8 mouse cellular contexts compared by ENCODE assay signal in genomic region chr2:30471795-30472720, GRCm38 (mm10). TPM values are rescaled to one million over a fixed set of nuclear protein-coding genes. Genes with fewer than 3 reads are reported as not detected.
DNase-seq lines count a peak whose midpoint lies in the region; ATAC-seq and TF ChIP-seq lines count a peak whose summit lies in the region.

No protein-coding gene starts in this region.

- H3K9ac ChIP-seq in limb, embryonic 15.5 days: peak overlapping the region; percentile 94
- H3K9ac ChIP-seq in midbrain, postnatal 0 days (replicated peaks; ENCODE audit: low read length, poor library complexity, severe bottlenecking): peak overlapping the region; percentile 82

- no peak for TF ChIP-seq CTCF in cerebellum, adult 2 months (IDR thresholded peaks at IDR 0.05; ENCODE audit: borderline replicate concordance, insufficient read depth, low read depth, low read length)
- TF ChIP-seq CTCF in midbrain, postnatal 0 days (IDR thresholded peaks at IDR 0.05): no peak

- WGBS in cerebellum, adult 2 months: under 1% methylated on average over 48 of the region's 51 CpGs
- WGBS in embryonic facial prominence, embryonic 10.5 days: under 1% methylated on average over 49 of the region's 51 CpGs
- WGBS in limb, embryonic 15.5 days: under 1% methylated on average over 42 of the region's 51 CpGs
- WGBS in midbrain, postnatal 0 days: under 1% methylated on average over 42 of the region's 51 CpGs

- no peak overlapping the region; the same call in 1 of the 2 replicates for H3K27ac ChIP-seq in cerebellum, adult 2 months (ENCODE audit: insufficient read depth, low read length)
- peak overlapping the region; percentile 99 for H3K27ac ChIP-seq in embryonic facial prominence, embryonic 10.5 days (replicated peaks)
- H3K27ac ChIP-seq in limb, embryonic 15.5 days: peak overlapping the region; percentile 97
- peak overlapping the region; percentile 87 for H3K27ac ChIP-seq in midbrain, postnatal 0 days (ENCODE audit: low read depth, low read length)

- no peak for TF ChIP-seq POLR2A in cerebellum, adult 2 months (IDR thresholded peaks at IDR 0.05; ENCODE audit: borderline replicate concordance, insufficient read depth, low read length)

- peak overlapping the region; percentile 23 for H3K4me3 ChIP-seq in cerebellum, adult 2 months (replicated peaks; ENCODE audit: insufficient read depth, low read depth, low read length)
- peak overlapping the region; percentile 95 for H3K4me3 ChIP-seq in embryonic facial prominence, embryonic 10.5 days
- H3K4me3 ChIP-seq in limb, embryonic 15.5 days: peak overlapping the region; percentile 83
- peak overlapping the region; percentile 87 for H3K4me3 ChIP-seq in midbrain, postnatal 0 days (ENCODE audit: low read depth, low read length)

- H3K9me3 ChIP-seq in embryonic facial prominence, embryonic 10.5 days: no peaks in the 10 kb centered on the region
- H3K9me3 ChIP-seq in limb, embryonic 15.5 days: no peaks in the 10 kb centered on the region
- H3K9me3 ChIP-seq in midbrain, postnatal 0 days (ENCODE audit: low read length): no peaks in the 10 kb centered on the region

- peak overlapping the region; percentile 96 for H3K4me2 ChIP-seq in limb, embryonic 15.5 days
- H3K4me2 ChIP-seq in midbrain, postnatal 0 days (ENCODE audit: low read depth, low read length, poor library complexity, severe bottlenecking): peak overlapping the region; percentile 98

- H3K36me3 ChIP-seq in embryonic facial prominence, embryonic 10.5 days (replicated peaks): no peaks in the 10 kb centered on the region
- H3K36me3 ChIP-seq in limb, embryonic 15.5 days: no peaks in the 10 kb centered on the region
- no peaks in the 10 kb centered on the region for H3K36me3 ChIP-seq in midbrain, postnatal 0 days (ENCODE audit: insufficient read depth, low read length)
- H3K36me3 ChIP-seq in splenic B cell, adult 2 months (ENCODE audit: control insufficient read depth, insufficient read depth, low read length, poor library complexity, severe bottlenecking): no peaks in the 10 kb centered on the region

- H3K27me3 ChIP-seq in cerebellum, adult 2 months (ENCODE audit: control insufficient read depth, insufficient read depth, low read length): no peaks in the 10 kb centered on the region; the same call in 1 of the 2 replicates
- H3K27me3 ChIP-seq in embryonic facial prominence, embryonic 10.5 days (replicated peaks; ENCODE audit: low read depth, poor library complexity, severe bottlenecking): peaks cover 35% of the 10 kb centered on the region
- H3K27me3 ChIP-seq in limb, embryonic 15.5 days: no peaks in the 10 kb centered on the region
- H3K27me3 ChIP-seq in midbrain, postnatal 0 days (ENCODE audit: insufficient read depth, low read length): no peaks in the 10 kb centered on the region
- H3K27me3 ChIP-seq in splenic B cell, adult 2 months (ENCODE audit: control insufficient read depth, insufficient read depth, low read length, poor library complexity, severe bottlenecking): no peaks in the 10 kb centered on the region

- DNase-seq in cerebellum, adult 2 months: peak; percentile 50 to 55
- DNase-seq in embryonic facial prominence, embryonic 10.5 days (ENCODE audit: low spot score): peak; percentile 95
- peak; percentile 92 for DNase-seq in heart, adult 8-10 months (ENCODE audit: low spot score)
- peak; percentile 94 to 95 for DNase-seq in kidney, adult 8-10 months
- peak; percentile 77 for DNase-seq in midbrain, postnatal 0 days (ENCODE audit: low spot score)
- peak; percentile 87 for DNase-seq in splenic B cell, adult 2 months (ENCODE audit: low read depth, low spot score)

- peaks cover 5% of the 10 kb centered on the region; the same call in 1 of the 2 replicates for H3K4me1 ChIP-seq in cerebellum, adult 2 months (ENCODE audit: control insufficient read depth, insufficient read depth, low read length)
- H3K4me1 ChIP-seq in embryonic facial prominence, embryonic 10.5 days: peaks cover 73% of the 10 kb centered on the region
- H3K4me1 ChIP-seq in limb, embryonic 15.5 days: peaks cover 39% of the 10 kb centered on the region
- H3K4me1 ChIP-seq in midbrain, postnatal 0 days (ENCODE audit: insufficient read depth, low read length): peaks cover 21% of the 10 kb centered on the region; the same call in 1 of the 2 replicates

- no peak for ATAC-seq in cerebellum, adult (ENCODE audit: insufficient number of reproducible peaks, low FRiP score, low TSS enrichment)
- peak; percentile 74 for ATAC-seq in limb, embryonic 15.5 days (ENCODE audit: insufficient number of reproducible peaks, low FRiP score, low TSS enrichment, low read depth)
- no peak for ATAC-seq in midbrain, postnatal 0 days (ENCODE audit: low FRiP score)

RNA-seq across cellular contexts. Expression of gene Ier5l, which starts 2.0 kb away (rescaled TPM):
- polyA plus RNA-seq in cerebellum, adult 2 months (2012; rRNA removed): 5.1 and 7.5 TPM in 2 replicates
- 2.8 and 3.4 TPM in 2 replicates for polyA plus RNA-seq in embryonic facial prominence, embryonic 10.5 days (2016; fragmentation: Nextera tagmentation; extraction: Ambion mirVana)
- 1 to 10 TPM; 2.4 to 5.0 (median 4.3) TPM for total RNA-seq in heart, adult 8-10 months (2022)
- polyA plus RNA-seq in limb, embryonic 15.5 days (2015; fragmentation: Nextera tagmentation; extraction: Ambion mirVana): 1.9 and 2.1 TPM in 2 replicates
- 23.6 and 28.2 TPM in 2 replicates for total RNA-seq in midbrain, postnatal 0 days (2014; rRNA removed)
- 2.6 and 3.2 TPM in 2 replicates for polyA plus RNA-seq in midbrain, postnatal 0 days (2015; fragmentation: Nextera tagmentation; extraction: Ambion mirVana)

RNA-seq across cellular contexts. Expression of gene Ptpa, which starts 56.2 kb away (rescaled TPM):
- 204 and 207 TPM in 2 replicates for polyA plus RNA-seq in cerebellum, adult 2 months (2012; rRNA removed)
- 161 and 162 TPM in 2 replicates for polyA plus RNA-seq in embryonic facial prominence, embryonic 10.5 days (2016; fragmentation: Nextera tagmentation; extraction: Ambion mirVana)
- total RNA-seq in heart, adult 8-10 months (2022): 100 to 1,000 TPM in 1 of 4 experiments, 10 to 100 TPM in 3; 74.6 to 100 (median 83.0) TPM
- polyA plus RNA-seq in limb, embryonic 15.5 days (2015; fragmentation: Nextera tagmentation; extraction: Ambion mirVana): 137 and 149 TPM in 2 replicates
- 139 and 147 TPM in 2 replicates for total RNA-seq in midbrain, postnatal 0 days (2014; rRNA removed)
- polyA plus RNA-seq in midbrain, postnatal 0 days (2015; fragmentation: Nextera tagmentation; extraction: Ambion mirVana): 138 and 141 TPM in 2 replicates

RNA-seq across cellular contexts. Expression of gene Crat, which starts 56.4 kb away (rescaled TPM):
- 50.9 and 52.1 TPM in 2 replicates for polyA plus RNA-seq in cerebellum, adult 2 months (2012; rRNA removed)
- polyA plus RNA-seq in embryonic facial prominence, embryonic 10.5 days (2016; fragmentation: Nextera tagmentation; extraction: Ambion mirVana): 19.9 and 20.3 TPM in 2 replicates
- 100 to 1,000 TPM; 490 to 636 (median 559) TPM for total RNA-seq in heart, adult 8-10 months (2022)
- 23.9 and 37.6 TPM in 2 replicates for polyA plus RNA-seq in limb, embryonic 15.5 days (2015; fragmentation: Nextera tagmentation; extraction: Ambion mirVana)
- 32.6 and 38.0 TPM in 2 replicates for total RNA-seq in midbrain, postnatal 0 days (2014; rRNA removed)
- 24.9 and 27.4 TPM in 2 replicates for polyA plus RNA-seq in midbrain, postnatal 0 days (2015; fragmentation: Nextera tagmentation; extraction: Ambion mirVana)

Comparison
In these comparisons a context has a peak if more than half of its experiments do, and no peak if none do; other contexts are left out.
1. H3K4me3 ChIP-seq: peak in every context shown above with its lines; median percentile 95 in embryonic facial prominence, embryonic 10.5 days; 87 in midbrain, postnatal 0 days; 83 in limb, embryonic 15.5 days; 23 in cerebellum, adult 2 months.